Mouse (Mus musculus) midbrain, embryonic 15.5 days (tissue): ENCODE data around the gene Trim17. TPM values are rescaled to one million over a fixed set of nuclear protein-coding genes. Genes with fewer than 3 reads are reported as not detected.

Experiments used
- ATAC-seq: fragments of 200-750 bp; cut with Nextera tagmentation; replicated peaks from 2 replicates; pipeline ENCODE4 v1.8.0; 2017; ENCODE audit warnings: moderate TSS enrichment
- H3K27ac ChIP-seq: fragments of 300-500 bp; sonication (generic); 2 replicates; pipeline ENCODE4 v1.5.1; 2015; ENCODE audit warnings: mild to moderate bottlenecking, inconsistent platforms
- H3K27me3 ChIP-seq: fragments of 300-500 bp; sonication (generic); replicated peaks from 2 replicates; pipeline ENCODE4 v1.6.1; 2015; ENCODE audit warnings: inconsistent platforms
- H3K36me3 ChIP-seq: fragments of 300-500 bp; sonication (generic); replicated peaks from 2 replicates; pipeline ENCODE4 v1.6.1; 2015; ENCODE audit warnings: inconsistent platforms
- H3K4me1 ChIP-seq: fragments of 300-500 bp; sonication (generic); 2 replicates; pipeline ENCODE4 v1.6.1; 2015; ENCODE audit warnings: inconsistent platforms
- H3K4me2 ChIP-seq: fragments of 300-500 bp; sonication (generic); 2 replicates; pipeline ENCODE4 v1.6.1; 2015; ENCODE audit warnings: inconsistent platforms, mild to moderate bottlenecking, moderate library complexity
- H3K4me3 ChIP-seq: fragments of 300-500 bp; sonication (generic); 2 replicates; pipeline ENCODE4 v1.5.1; 2015; ENCODE audit warnings: mild to moderate bottlenecking, inconsistent platforms
- H3K9ac ChIP-seq: fragments of 300-500 bp; sonication (generic); 2 replicates; pipeline ENCODE4 v1.6.1; 2015; ENCODE audit warnings: mild to moderate bottlenecking, inconsistent platforms
- H3K9me3 ChIP-seq: fragments of 300-500 bp; sonication (generic); 2 replicates; pipeline ENCODE4 v1.6.1; 2016; ENCODE audit warnings: inconsistent platforms
- WGBS: fragments of 180-500 bp; shearing (Covaris S2); methylation state at CpG from one replicate; pipeline ENCODE4 v1.1.7; 2015; ENCODE audit warnings: mixed read lengths; 5-methylcytosine and 5-hydroxymethylcytosine counted together
- polyA plus RNA-seq: library from polyadenylated mRNA; unstranded; fragments of >200 nt; fragmentation: Nextera tagmentation; extraction: Ambion mirVana; gene quantifications from 2 replicates; pipeline ENCODE4 v1.2.1, GENCODE M21; 2015

The Trim17 gene
- 1.5 and 2.0 TPM in 2 replicates for polyA plus RNA-seq

DNA sequence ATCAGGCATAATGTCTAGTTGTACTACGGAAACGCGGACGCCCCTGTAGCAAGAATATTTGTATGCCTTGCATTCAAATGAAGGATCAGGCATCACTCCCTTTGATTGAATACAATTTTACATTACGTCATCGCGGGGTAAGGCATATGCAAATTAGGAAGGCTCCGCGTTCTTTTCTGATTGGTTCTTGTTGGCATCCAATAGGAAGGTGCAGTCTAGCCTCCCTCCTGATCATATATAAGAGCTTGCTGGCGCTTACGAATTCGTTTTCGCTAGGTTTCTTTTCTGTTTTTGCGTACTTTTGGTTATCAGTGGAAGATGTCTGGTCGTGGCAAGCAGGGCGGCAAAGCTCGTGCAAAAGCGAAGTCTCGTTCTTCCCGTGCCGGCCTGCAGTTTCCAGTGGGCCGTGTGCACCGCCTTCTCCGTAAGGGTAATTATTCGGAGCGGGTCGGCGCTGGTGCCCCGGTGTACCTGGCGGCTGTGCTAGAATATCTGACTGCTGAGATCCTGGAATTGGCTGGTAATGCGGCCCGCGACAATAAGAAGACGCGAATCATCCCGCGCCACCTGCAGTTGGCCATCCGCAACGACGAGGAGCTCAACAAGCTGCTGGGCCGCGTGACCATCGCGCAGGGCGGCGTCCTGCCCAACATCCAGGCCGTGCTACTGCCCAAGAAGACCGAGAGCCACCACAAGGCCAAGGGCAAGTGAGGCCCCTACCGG, at the start of gene Trim17, which contains the start of gene Hist3h2a:
TSS of gene Trim17 (plus strand) at position 266 of the 723 bp plus-strand sequence.
TSS of gene Hist3h2a (plus strand) at position 266 of the 723 bp plus-strand sequence.
- Histone ChIP-seq H3K36me3 (no peaks in the 10 kb centered on the region), H3K27me3 (no peaks in the 10 kb centered on the region), H3K27ac (peak within 1 kb of the TSS; percentile 99), H3K9me3 (no peaks in the 10 kb centered on the region), H3K4me1 (peaks cover 58% of the 10 kb centered on the region), H3K4me2 (peak within 1 kb of the TSS; percentile 58), H3K9ac (peak within 1 kb of the TSS; percentile 87), H3K4me3 (peak within 1 kb of the TSS; percentile 97)
- under 1% methylated on average over 49 of the region's 49 CpGs for WGBS
- ATAC-seq: peak; percentile 92

DNA sequence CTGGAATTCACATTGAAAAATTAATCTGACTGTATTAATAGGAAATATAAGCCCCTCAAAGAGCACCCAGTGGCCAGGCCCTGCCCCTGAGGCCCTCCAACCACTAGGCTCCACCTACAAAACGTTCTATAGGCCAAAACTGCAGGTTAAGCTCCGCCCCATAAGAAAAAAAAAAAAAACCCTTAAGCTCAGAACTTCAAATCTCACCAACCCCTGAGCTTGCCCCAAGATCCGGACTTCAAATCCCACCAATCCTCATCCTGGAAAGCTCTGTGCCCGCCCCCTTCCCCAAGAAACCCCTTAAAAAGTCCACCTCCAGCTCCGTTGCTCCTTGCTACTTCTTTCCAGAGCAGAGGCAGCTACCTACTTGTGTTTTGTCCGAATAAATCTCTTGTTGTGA, 49.6 kb upstream of the Trim17 start:
- peaks cover 11% of the 10 kb centered on the region; the same call in 1 of the 2 replicates for H3K36me3 ChIP-seq
- peaks cover 25% of the 10 kb centered on the region for H3K4me1 ChIP-seq
- no peak overlapping the region for H3K4me2 ChIP-seq
- H3K4me3 ChIP-seq: no peak overlapping the region
- H3K27ac ChIP-seq: no peak overlapping the region
- ATAC-seq: no peak
- WGBS: 40% methylated on average over 6 of the region's 6 CpGs
- H3K9me3 ChIP-seq: no peaks in the 10 kb centered on the region
- no peak overlapping the region for H3K9ac ChIP-seq
- no peaks in the 10 kb centered on the region for H3K27me3 ChIP-seq

DNA sequence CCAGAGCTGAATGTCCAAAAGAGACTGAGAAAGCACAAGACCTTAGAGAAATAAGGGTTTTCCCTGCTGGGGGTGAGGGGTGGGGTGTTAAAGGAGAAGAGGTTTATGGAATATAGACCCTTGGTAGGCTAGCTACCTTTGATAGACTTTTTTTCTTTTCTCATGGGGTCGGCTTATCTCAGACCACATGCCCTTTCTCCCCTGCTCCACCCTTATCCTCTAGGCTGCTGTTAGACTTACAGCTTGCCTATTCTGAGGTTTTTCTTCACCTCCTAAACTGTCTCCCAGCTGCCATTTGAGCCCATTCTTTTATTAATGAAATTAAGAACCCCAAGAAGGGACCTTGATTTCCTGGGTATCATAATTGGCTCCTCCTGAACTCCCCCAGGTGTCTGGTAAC, 40.7 kb upstream of the Trim17 start:
- H3K4me1 ChIP-seq: peaks cover 11% of the 10 kb centered on the region
- H3K4me3 ChIP-seq: no peak overlapping the region
- no peaks in the 10 kb centered on the region for H3K36me3 ChIP-seq
- H3K27ac ChIP-seq: no peak overlapping the region
- ATAC-seq: no peak
- H3K4me2 ChIP-seq: no peak overlapping the region; the same call in 1 of the 2 replicates
- H3K9ac ChIP-seq: no peak overlapping the region
- 75% methylated on average over 1 of the region's 1 CpGs for WGBS
- H3K27me3 ChIP-seq: 0 out of 2 replicates have a peak, but pooled peaks cover 1% of the 10 kb centered on the region
- H3K9me3 ChIP-seq: no peaks in the 10 kb centered on the region

GRCm38 (mm10) chr11:58914461-58915028, 39.9 kb upstream of the Trim17 start:
- peaks cover 11% of the 10 kb centered on the region for H3K4me1 ChIP-seq
- H3K4me3 ChIP-seq: peak overlapping the region; percentile 31
- H3K36me3 ChIP-seq: no peaks in the 10 kb centered on the region
- H3K27me3 ChIP-seq: 0 out of 2 replicates have a peak, but pooled peaks cover 3% of the 10 kb centered on the region
- 18% methylated on average over 17 of the region's 17 CpGs for WGBS
- no peaks in the 10 kb centered on the region for H3K9me3 ChIP-seq
- peak overlapping the region; percentile 60 for H3K4me2 ChIP-seq
- ATAC-seq: no peak
- no peak overlapping the region for H3K27ac ChIP-seq
- peak overlapping the region; percentile 21; the same call in 1 of the 2 replicates for H3K9ac ChIP-seq

- H3K4me3 ChIP-seq: no peak overlapping the region
- H3K4me2 ChIP-seq: no peak overlapping the region
- H3K27me3 ChIP-seq: 0 out of 2 replicates have a peak, but pooled peaks cover 3% of the 10 kb centered on the region
- H3K9me3 ChIP-seq: no peaks in the 10 kb centered on the region
- no peaks in the 10 kb centered on the region for H3K36me3 ChIP-seq
- ATAC-seq: no peak
- H3K9ac ChIP-seq: no peak overlapping the region
- H3K4me1 ChIP-seq: peaks cover 11% of the 10 kb centered on the region
- WGBS: 56% methylated on average over 14 of the region's 14 CpGs
- H3K27ac ChIP-seq: no peak overlapping the region
These were observed 37.4 kb upstream of the Trim17 start for GRCm38 (mm10) chr11:58916879-58917744.

GRCm38 (mm10) chr11:58917745-58918366, 36.6 kb upstream of the Trim17 start, which contains the start of gene Btnl10:
Gene Btnl10 (plus strand): TSS chr11:58917908.
- H3K27me3 ChIP-seq: 0 out of 2 replicates have a peak, but pooled peaks cover 3% of the 10 kb centered on the region
- no peak within 1 kb of the TSS for H3K9ac ChIP-seq
- no peaks in the 10 kb centered on the region for H3K9me3 ChIP-seq
- peaks cover 11% of the 10 kb centered on the region for H3K4me1 ChIP-seq
- no peak within 1 kb of the TSS for H3K27ac ChIP-seq
- no peak within 1 kb of the TSS for H3K4me2 ChIP-seq
- ATAC-seq: no peak
- 86% methylated on average over 12 of the region's 12 CpGs for WGBS
- no peak within 1 kb of the TSS for H3K4me3 ChIP-seq
- H3K36me3 ChIP-seq: no peaks in the 10 kb centered on the region

GRCm38 (mm10) chr11:58918759-58919158, 35.7 kb upstream of the Trim17 start:
- Histone ChIP-seq H3K9ac (no peak overlapping the region), H3K4me1 (peaks cover 11% of the 10 kb centered on the region), H3K4me2 (no peak overlapping the region), H3K36me3 (no peaks in the 10 kb centered on the region), H3K27me3 (0 out of 2 replicates have a peak, but pooled peaks cover 3% of the 10 kb centered on the region), H3K27ac (no peak overlapping the region), H3K4me3 (no peak overlapping the region), H3K9me3 (no peaks in the 10 kb centered on the region)
- no peak for ATAC-seq
- WGBS: 79% methylated on average over 5 of the region's 5 CpGs

DNA sequence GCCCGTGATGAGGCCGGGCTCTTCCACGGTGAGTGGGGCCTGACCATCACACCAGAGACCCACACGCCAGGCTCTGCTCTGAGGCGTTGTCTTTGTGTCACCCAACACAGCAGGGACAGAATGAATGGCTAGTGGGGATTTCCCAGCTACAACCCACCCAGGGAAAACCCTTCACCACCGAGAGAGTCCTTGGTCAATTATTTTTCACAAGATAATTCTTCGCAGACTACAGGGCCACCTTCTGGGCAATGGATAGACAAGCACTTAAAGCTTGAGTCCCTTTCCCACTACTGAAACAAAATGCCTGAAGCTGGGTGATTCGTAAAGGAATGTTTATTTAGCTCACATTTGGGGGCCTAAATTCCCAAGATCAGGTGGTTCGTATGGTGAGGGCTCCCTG, 32.1 kb upstream of the Trim17 start:
- H3K27ac ChIP-seq: no peak overlapping the region
- H3K4me2 ChIP-seq: no peak overlapping the region
- ATAC-seq: no peak
- no peaks in the 10 kb centered on the region for H3K4me1 ChIP-seq
- H3K36me3 ChIP-seq: no peaks in the 10 kb centered on the region
- no peak overlapping the region for H3K9ac ChIP-seq
- H3K9me3 ChIP-seq: no peaks in the 10 kb centered on the region
- 80% methylated on average over 9 of the region's 9 CpGs for WGBS
- H3K27me3 ChIP-seq: 0 out of 2 replicates have a peak, but pooled peaks cover 3% of the 10 kb centered on the region
- H3K4me3 ChIP-seq: no peak overlapping the region

DNA sequence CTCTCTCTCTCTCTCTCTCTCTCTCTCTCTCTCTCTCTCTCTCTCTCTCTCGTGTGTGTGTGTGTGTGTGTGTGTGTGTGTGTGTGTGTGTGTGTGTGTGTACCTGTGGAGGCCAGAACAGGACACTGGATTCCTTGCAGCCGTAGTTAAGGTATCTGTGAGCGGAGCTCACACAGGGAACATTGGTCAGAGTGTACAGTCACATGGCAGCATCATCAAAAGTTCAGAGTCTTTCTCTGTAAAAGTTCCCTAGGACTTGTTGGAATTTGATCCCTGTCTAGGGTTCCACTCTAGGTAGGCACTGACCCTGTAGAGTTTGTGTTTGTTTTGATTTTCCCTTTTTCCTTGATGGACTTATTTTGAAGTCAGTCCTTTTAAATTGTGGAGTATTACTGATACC, 27.8 kb upstream of the Trim17 start:
- WGBS: 91% methylated on average over 2 of the region's 3 CpGs
- Histone ChIP-seq H3K9ac (no peak overlapping the region), H3K4me2 (no peak overlapping the region), H3K27ac (no peak overlapping the region), H3K27me3 (no peaks in the 10 kb centered on the region), H3K4me1 (peaks cover 4% of the 10 kb centered on the region; the same call in 1 of the 2 replicates), H3K36me3 (peaks cover 8% of the 10 kb centered on the region), H3K9me3 (no peaks in the 10 kb centered on the region), H3K4me3 (no peak overlapping the region)
- ATAC-seq: no peak

GRCm38 (mm10) chr11:58927053-58927452, 27.4 kb upstream of the Trim17 start:
- Histone ChIP-seq H3K9ac (no peak overlapping the region), H3K9me3 (no peaks in the 10 kb centered on the region), H3K4me1 (peaks cover 4% of the 10 kb centered on the region; the same call in 1 of the 2 replicates), H3K4me3 (no peak overlapping the region), H3K36me3 (peaks cover 12% of the 10 kb centered on the region), H3K27me3 (no peaks in the 10 kb centered on the region), H3K4me2 (no peak overlapping the region), H3K27ac (no peak overlapping the region)
- no peak for ATAC-seq
- 83% methylated on average over 2 of the region's 2 CpGs for WGBS

DNA sequence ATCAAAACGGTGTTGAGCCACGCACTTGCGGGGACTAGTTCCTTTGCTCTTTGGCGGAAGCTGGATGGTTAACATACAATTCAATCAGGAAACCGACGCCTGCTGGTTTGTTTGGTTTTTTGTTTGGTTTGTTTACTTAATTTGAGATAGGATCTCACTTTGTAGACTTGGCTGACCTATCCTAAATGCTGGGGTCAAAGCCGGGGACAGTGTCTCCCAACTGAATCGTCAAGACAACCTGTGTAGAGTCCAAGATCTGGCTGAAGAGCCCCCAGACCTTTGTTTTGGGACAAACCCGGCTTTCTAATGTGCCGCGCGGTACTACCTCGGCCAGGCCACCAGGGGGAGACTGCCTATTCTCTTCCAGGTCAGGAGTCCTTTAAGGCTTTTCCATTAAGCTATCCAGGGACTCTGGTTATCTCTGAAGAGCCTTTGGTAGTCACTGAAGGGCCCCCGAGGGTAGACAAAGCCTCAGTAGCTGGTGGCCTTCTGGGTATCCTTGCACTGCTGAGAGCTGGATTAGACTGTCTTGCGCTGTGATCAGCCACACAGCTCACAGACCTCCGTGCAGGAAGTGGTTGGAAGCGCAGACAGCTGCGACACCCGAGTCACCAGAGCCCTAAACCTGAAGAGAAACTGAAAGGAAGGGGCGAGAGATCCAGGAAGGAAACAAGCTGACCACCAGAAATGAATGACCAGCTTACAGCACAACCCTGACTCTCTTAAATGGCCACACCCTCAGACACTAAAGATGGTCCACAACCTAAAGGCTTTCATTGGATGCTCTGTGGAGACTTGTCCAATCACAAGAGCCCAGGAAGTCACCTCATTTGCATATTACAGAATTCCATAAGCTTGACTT, 26.5 kb upstream of the Trim17 start:
- no peak overlapping the region for H3K9ac ChIP-seq
- H3K27me3 ChIP-seq: no peaks in the 10 kb centered on the region
- peak overlapping the region; percentile 49 for H3K27ac ChIP-seq
- ATAC-seq: peak; percentile 74
- H3K36me3 ChIP-seq: peaks cover 22% of the 10 kb centered on the region
- H3K4me1 ChIP-seq: peaks cover 4% of the 10 kb centered on the region; the same call in 1 of the 2 replicates
- WGBS: 33% methylated on average over 20 of the region's 20 CpGs
- 0 out of 2 replicates have a peak overlapping the region, but pooled peaks have one; percentile 3 for H3K4me3 ChIP-seq
- no peaks in the 10 kb centered on the region for H3K9me3 ChIP-seq
- H3K4me2 ChIP-seq: peak overlapping the region; percentile 30
